Mouse (Mus musculus) forebrain, embryonic 10.5 days (tissue): ENCODE measurements at regions not wholly inside any gene's neighbourhood (a gene's known extent, or its start where the extent isn't known, plus 50 kb on each side); places are given as distances from the start of the nearest gene placed in this dataset.

Experiments
- DNase-seq: peaks from one replicate; pipeline ENCODE4 v3.0.0-alpha.2; 2017; ENCODE audit warnings: low spot score; ENCODE audit errors: extremely low spot score
- H3K27ac ChIP-seq: fragments of 300-500 bp; sonication (generic); 2 replicates; pipeline ENCODE4 v1.5.1; 2016; ENCODE audit warnings: mild to moderate bottlenecking
- H3K27me3 ChIP-seq: fragments of 300-500 bp; sonication (generic); 2 replicates; pipeline ENCODE4 v1.6.1; 2016; ENCODE audit warnings: mild to moderate bottlenecking; ENCODE audit not compliant: poor library complexity, severe bottlenecking
- H3K36me3 ChIP-seq: fragments of 300-500 bp; sonication (generic); replicated peaks from 2 replicates; pipeline ENCODE4 v1.6.1; 2016; ENCODE audit warnings: mild to moderate bottlenecking, moderate library complexity
- H3K4me1 ChIP-seq: fragments of 300-500 bp; sonication (generic); 2 replicates; pipeline ENCODE4 v1.6.1; 2016
- H3K4me3 ChIP-seq: fragments of 300-500 bp; sonication (generic); 2 replicates; pipeline ENCODE4 v1.5.1; 2016; ENCODE audit warnings: mild to moderate bottlenecking, moderate library complexity
- H3K9me3 ChIP-seq: fragments of 300-500 bp; sonication (generic); 2 replicates; pipeline ENCODE4 v1.6.1; 2016; ENCODE audit warnings: mild to moderate bottlenecking, moderate library complexity
- WGBS: fragments of 180-500 bp; shearing (Covaris S2); methylation state at CpG from one replicate; pipeline ENCODE4 v1.1.7; 2016; 5-methylcytosine and 5-hydroxymethylcytosine counted together

DNA sequence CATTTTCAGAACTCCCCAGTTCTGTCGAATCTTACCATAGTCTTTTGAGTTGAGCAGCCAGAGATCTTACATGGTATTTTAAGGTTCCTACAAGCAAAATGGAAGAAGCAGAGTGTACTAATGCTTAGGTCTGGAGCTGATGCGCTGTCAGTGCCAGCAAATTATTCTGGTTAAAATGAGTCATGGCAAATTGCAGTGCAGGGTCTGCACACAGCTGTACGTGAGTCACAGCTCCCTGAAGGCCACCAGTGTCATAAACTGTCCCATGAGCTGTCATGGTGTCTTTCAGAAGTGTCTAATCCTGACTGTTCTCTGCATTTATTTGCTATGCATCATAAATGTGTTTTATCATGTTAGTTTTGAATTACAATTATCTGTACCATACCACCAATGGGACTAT lies 140.6 kb downstream of the Atxn7l3b start:
- Histone ChIP-seq H3K4me1 (no peaks in the 10 kb centered on the region), H3K9me3 (no peaks in the 10 kb centered on the region), H3K4me3 (no peak overlapping the region), H3K36me3 (no peaks in the 10 kb centered on the region), H3K27me3 (no peaks in the 10 kb centered on the region), H3K27ac (no peak overlapping the region)
- DNase-seq, result no peak
- WGBS, result 89% methylated on average over 3 of the region's 3 CpGs

GRCm38 (mm10) chr10:112774262-112774661 lies 154.5 kb downstream of the Atxn7l3b start:
- H3K36me3 ChIP-seq, result no peaks in the 10 kb centered on the region
- no peak overlapping the region for H3K4me3 ChIP-seq
- H3K9me3 ChIP-seq, result no peaks in the 10 kb centered on the region
- H3K27ac ChIP-seq, result no peak overlapping the region
- H3K4me1 ChIP-seq, result no peaks in the 10 kb centered on the region
- H3K27me3 ChIP-seq, result no peaks in the 10 kb centered on the region
- DNase-seq, result no peak
- 92% methylated on average over 10 of the region's 10 CpGs for WGBS

GRCm38 (mm10) chr10:112746683-112747082 lies 182.1 kb downstream of the Atxn7l3b start:
- no peaks in the 10 kb centered on the region for H3K4me1 ChIP-seq
- no peak overlapping the region for H3K4me3 ChIP-seq
- no peaks in the 10 kb centered on the region for H3K36me3 ChIP-seq
- 75% methylated on average over 1 of the region's 1 CpGs for WGBS
- DNase-seq, result no peak
- no peak overlapping the region for H3K27ac ChIP-seq
- no peaks in the 10 kb centered on the region for H3K27me3 ChIP-seq
- no peaks in the 10 kb centered on the region for H3K9me3 ChIP-seq

DNA sequence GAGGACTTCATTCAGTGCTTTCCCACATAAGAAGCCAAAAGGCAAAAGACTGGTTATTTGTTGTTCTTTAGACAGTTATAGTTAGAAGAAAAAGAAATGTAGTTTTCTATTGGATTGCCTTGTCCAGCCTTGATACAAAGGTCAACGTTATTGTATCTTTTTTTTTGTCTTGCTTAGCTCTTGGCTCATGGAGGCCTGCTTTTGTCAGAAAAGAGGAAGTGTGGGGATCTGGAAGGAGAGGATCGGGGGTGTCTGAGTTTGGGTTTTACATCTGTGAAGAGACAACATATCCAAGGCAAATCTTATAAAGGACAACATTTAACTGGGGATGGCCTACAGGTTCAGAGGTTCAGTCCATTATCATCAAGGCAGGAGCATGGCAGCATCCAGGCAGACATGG lies 185.3 kb downstream of the Atxn7l3b start:
- no peak overlapping the region for H3K27ac ChIP-seq
- no peaks in the 10 kb centered on the region for H3K4me1 ChIP-seq
- 92% methylated on average over 2 of the region's 2 CpGs for WGBS
- no peaks in the 10 kb centered on the region for H3K27me3 ChIP-seq
- no peaks in the 10 kb centered on the region for H3K9me3 ChIP-seq
- no peak overlapping the region for H3K4me3 ChIP-seq
- H3K36me3 ChIP-seq, result no peaks in the 10 kb centered on the region
- no peak for DNase-seq

- Histone ChIP-seq H3K4me1 (no peaks in the 10 kb centered on the region), H3K27me3 (no peaks in the 10 kb centered on the region), H3K4me3 (no peak overlapping the region), H3K36me3 (no peaks in the 10 kb centered on the region), H3K27ac (no peak overlapping the region), H3K9me3 (no peaks in the 10 kb centered on the region)
- DNase-seq, result no peak
- WGBS, result 93% methylated on average over 8 of the region's 8 CpGs
These were observed 186.7 kb downstream of the Atxn7l3b start for GRCm38 (mm10) chr10:112742123-112742522.
